Mouse (Mus musculus): Measurements from ENCODE around the gene Gm13276. TPM values are rescaled to one million over a fixed set of nuclear protein-coding genes. Genes with fewer than 3 reads are reported as not detected.

Gene Gm13276
- polyA plus RNA-seq, 1 experiment from 2014 or later = not detected

Other genes with a start within 250 kb of the Gm13276 start
- not detected in 2 replicates for gene Ifna15, start 227.5 kb upstream of the Gm13276 start, polyA plus RNA-seq (2015; fragmentation: Nextera tagmentation; extraction: Ambion mirVana)
- gene Ifna14, start 213.9 kb upstream of the Gm13276 start, polyA plus RNA-seq (2015; fragmentation: Nextera tagmentation; extraction: Ambion mirVana) = not detected in 2 replicates
- not detected in 2 replicates for gene Ifna9, start 193.3 kb upstream of the Gm13276 start, polyA plus RNA-seq (2015; fragmentation: Nextera tagmentation; extraction: Ambion mirVana)
- not detected in 2 replicates for gene Ifna12, start 182.3 kb upstream of the Gm13276 start, polyA plus RNA-seq (2015; fragmentation: Nextera tagmentation; extraction: Ambion mirVana)
- gene C87499, start 151.3 kb upstream of the Gm13276 start, polyA plus RNA-seq (2015; fragmentation: Nextera tagmentation; extraction: Ambion mirVana) = not detected in 2 replicates
- not detected in 2 replicates for gene Ifna13, start 141.2 kb upstream of the Gm13276 start, polyA plus RNA-seq (2015; fragmentation: Nextera tagmentation; extraction: Ambion mirVana)
- not detected in 2 replicates for gene Ifna16, start 108.8 kb upstream of the Gm13276 start, polyA plus RNA-seq (2015; fragmentation: Nextera tagmentation; extraction: Ambion mirVana)
- not detected in 2 replicates for gene Ifna2, start 101.8 kb upstream of the Gm13276 start, polyA plus RNA-seq (2015; fragmentation: Nextera tagmentation; extraction: Ambion mirVana)
- gene Ifnab, start 94.3 kb upstream of the Gm13276 start, polyA plus RNA-seq (2015; fragmentation: Nextera tagmentation; extraction: Ambion mirVana) = not detected in 2 replicates
- gene Gm26566, start 63.9 kb upstream of the Gm13276 start, polyA plus RNA-seq (2015; fragmentation: Nextera tagmentation; extraction: Ambion mirVana) = 1.3 and 1.5 TPM in 2 replicates
- 90.3 and 104 TPM in 2 replicates for gene Klhl9, start 63.2 kb upstream of the Gm13276 start, polyA plus RNA-seq (2015; fragmentation: Nextera tagmentation; extraction: Ambion mirVana)
- not detected in 2 replicates for gene Gm13271, start 30.8 kb upstream of the Gm13276 start, polyA plus RNA-seq (2015; fragmentation: Nextera tagmentation; extraction: Ambion mirVana)
- gene Gm13283, start 25.6 kb upstream of the Gm13276 start, polyA plus RNA-seq (2015; fragmentation: Nextera tagmentation; extraction: Ambion mirVana) = not detected in 2 replicates
- gene Gm13290, start 11.9 kb upstream of the Gm13276 start, polyA plus RNA-seq (2015; fragmentation: Nextera tagmentation; extraction: Ambion mirVana) = not detected in 2 replicates
- not detected in 2 replicates for gene Gm13289, start 8.8 kb upstream of the Gm13276 start, polyA plus RNA-seq (2015; fragmentation: Nextera tagmentation; extraction: Ambion mirVana)
- gene Gm13272, start 5.9 kb upstream of the Gm13276 start, polyA plus RNA-seq (2015; fragmentation: Nextera tagmentation; extraction: Ambion mirVana) = not detected in 2 replicates
- gene Ifnz, start 3.6 kb upstream of the Gm13276 start, polyA plus RNA-seq (2015; fragmentation: Nextera tagmentation; extraction: Ambion mirVana) = not detected in 2 replicates
- not detected in 2 replicates for gene Gm13277, start 2.9 kb downstream of the Gm13276 start, polyA plus RNA-seq (2015; fragmentation: Nextera tagmentation; extraction: Ambion mirVana)
- not detected in 2 replicates for gene Gm13278, start 5.8 kb downstream of the Gm13276 start, polyA plus RNA-seq (2015; fragmentation: Nextera tagmentation; extraction: Ambion mirVana)
- not detected in 2 replicates for gene Gm13275, start 8.8 kb downstream of the Gm13276 start, polyA plus RNA-seq (2015; fragmentation: Nextera tagmentation; extraction: Ambion mirVana)
- gene Gm13279, start 11.7 kb downstream of the Gm13276 start, polyA plus RNA-seq (2015; fragmentation: Nextera tagmentation; extraction: Ambion mirVana) = not detected in 2 replicates
- 0.21 TPM in 1 of 2 replicates, not detected in the other for gene Gm13285, start 14.0 kb downstream of the Gm13276 start, polyA plus RNA-seq (2015; fragmentation: Nextera tagmentation; extraction: Ambion mirVana)
- gene Gm13287, start 17.5 kb downstream of the Gm13276 start, polyA plus RNA-seq (2015; fragmentation: Nextera tagmentation; extraction: Ambion mirVana) = not detected in 2 replicates
- not detected in 2 replicates for gene Gm13288, start 19.8 kb downstream of the Gm13276 start, polyA plus RNA-seq (2015; fragmentation: Nextera tagmentation; extraction: Ambion mirVana)
- not detected in 2 replicates for gene Ifna7, start 30.5 kb downstream of the Gm13276 start, polyA plus RNA-seq (2015; fragmentation: Nextera tagmentation; extraction: Ambion mirVana)
- not detected in 2 replicates for gene Ifna11, start 34.2 kb downstream of the Gm13276 start, polyA plus RNA-seq (2015; fragmentation: Nextera tagmentation; extraction: Ambion mirVana)
- gene Ifna6, start 41.7 kb downstream of the Gm13276 start, polyA plus RNA-seq (2015; fragmentation: Nextera tagmentation; extraction: Ambion mirVana) = not detected in 2 replicates
- gene Ifna5, start 49.8 kb downstream of the Gm13276 start, polyA plus RNA-seq (2015; fragmentation: Nextera tagmentation; extraction: Ambion mirVana) = not detected in 2 replicates
- not detected in 2 replicates for gene Ifna4, start 56.2 kb downstream of the Gm13276 start, polyA plus RNA-seq (2015; fragmentation: Nextera tagmentation; extraction: Ambion mirVana)
- not detected in 2 replicates for gene Ifna1, start 64.4 kb downstream of the Gm13276 start, polyA plus RNA-seq (2015; fragmentation: Nextera tagmentation; extraction: Ambion mirVana)
- not detected in 2 replicates for gene Ifne, start 94.5 kb downstream of the Gm13276 start, polyA plus RNA-seq (2015; fragmentation: Nextera tagmentation; extraction: Ambion mirVana)